Mouse (Mus musculus): ENCODE data around the gene Gm48551.

Gene Gm48551

GRCm38 (mm10) chr10:81403511-81403910 lies 19.2 kb downstream of the Gm48551 start:
- in situ Hi-C loops (cut with MboI, MseI): no loop called here

GRCm38 (mm10) chr10:81404082-81404481 lies 19.8 kb downstream of the Gm48551 start:
- in situ Hi-C loops (cut with MboI, MseI): no loop called here

- in situ Hi-C loops (cut with MboI, MseI): no loop called here
Measured at GRCm38 (mm10) chr10:81404720-81405119, 20.5 kb downstream of the Gm48551 start.

GRCm38 (mm10) chr10:81405588-81406201 lies 21.4 kb downstream of the Gm48551 start:
- in situ Hi-C loops (cut with MboI, MseI): no loop called here

- in situ Hi-C loops (cut with MboI, MseI): no loop called here
Measured at GRCm38 (mm10) chr10:81406504-81407440, 22.5 kb downstream of the Gm48551 start.

- in situ Hi-C loops (cut with MboI, MseI): no loop called here
Measured at GRCm38 (mm10) chr10:81407539-81408423, 23.5 kb downstream of the Gm48551 start.

- in situ Hi-C loops (cut with MboI, MseI): no loop called here
Measured at GRCm38 (mm10) chr10:81408424-81408729, 24.1 kb downstream of the Gm48551 start.

- in situ Hi-C loops (cut with MboI, MseI): no loop called here
Measured at GRCm38 (mm10) chr10:81408871-81409291, 24.6 kb downstream of the Gm48551 start.

- in situ Hi-C loops (cut with MboI, MseI): no loop called here
Measured at GRCm38 (mm10) chr10:81409330-81409729, 25.1 kb downstream of the Gm48551 start.

- in situ Hi-C loops (cut with MboI, MseI): no loop called here
Measured at GRCm38 (mm10) chr10:81410350-81410749, 26.1 kb downstream of the Gm48551 start.

GRCm38 (mm10) chr10:81410981-81411380 lies 26.7 kb downstream of the Gm48551 start:
- in situ Hi-C loops (cut with MboI, MseI): no loop called here

- in situ Hi-C loops (cut with MboI, MseI): no loop called here
Measured at GRCm38 (mm10) chr10:81411471-81412400, 27.5 kb downstream of the Gm48551 start.

GRCm38 (mm10) chr10:81412586-81413309 lies 28.5 kb downstream of the Gm48551 start:
- in situ Hi-C loops (cut with MboI, MseI): no loop called here

- in situ Hi-C loops (cut with MboI, MseI): no loop called here
Measured at GRCm38 (mm10) chr10:81413310-81414261, 29.3 kb downstream of the Gm48551 start.

GRCm38 (mm10) chr10:81414682-81415081 lies 30.4 kb downstream of the Gm48551 start:
- in situ Hi-C loops (cut with MboI, MseI): no loop called here

- in situ Hi-C loops (cut with MboI, MseI): no loop called here
Measured at GRCm38 (mm10) chr10:81415146-81415545, 30.9 kb downstream of the Gm48551 start.

GRCm38 (mm10) chr10:81415549-81416310 lies 31.5 kb downstream of the Gm48551 start:
- in situ Hi-C loops (cut with MboI, MseI): no loop called here

- in situ Hi-C loops (cut with MboI, MseI): no loop called here
Measured at GRCm38 (mm10) chr10:81416581-81417226, 32.4 kb downstream of the Gm48551 start.
